Mouse (Mus musculus) brain, embryonic 14.5 days (tissue): ENCODE results near the gene Rdh16f2.

Source experiments
- CTCF ChIP-seq: fragments of 200-500 bp; IDR thresholded peaks from 2 replicates; pipeline ENCODE4 v1.5.1; 2012; ENCODE audit warnings: inconsistent platforms, mild to moderate bottlenecking, moderate library complexity, borderline replicate concordance; ENCODE audit not compliant: insufficient read depth, insufficient read length; ENCODE audit errors: extremely low read depth
- POLR2A ChIP-seq: fragments of 200-500 bp; IDR thresholded peaks from 2 replicates; pipeline ENCODE4 v1.6.1; 2012; ENCODE audit warnings: mild to moderate bottlenecking, inconsistent platforms, borderline replicate concordance; ENCODE audit not compliant: poor library complexity, insufficient read depth, insufficient read length, severe bottlenecking; ENCODE audit errors: extremely low read depth

- no peak for TF ChIP-seq POLR2A
- TF ChIP-seq CTCF = no peak
Measured at GRCm38 (mm10) chr10:127907386-127907951, 41.2 kb downstream of the Rdh16f2 start.
